Mouse (Mus musculus) c-Kit-positive CD71-positive TER-119-negative erythroid progenitor cells, embryonic 14.5 days (primary cell): Measurements from ENCODE around the gene Hectd1.

Source experiments
- DNase-seq: peaks from one replicate; pipeline ENCODE4 v3.0.0-alpha.2; 2013; ENCODE audit warnings: low read depth

The Hectd1 gene

GRCm38 (mm10) chr12:51829290-51830076, at the start of gene Hectd1:
Gene Hectd1, minus strand, starts transcription at chr12:51829536.
- DNase-seq = peak; percentile 76

GRCm38 (mm10) chr12:51871446-51872144, 42.3 kb upstream of the Hectd1 start:
- no peak for DNase-seq

GRCm38 (mm10) chr12:51869511-51869910, 40.2 kb upstream of the Hectd1 start:
- DNase-seq = no peak

- DNase-seq = no peak
Measured at GRCm38 (mm10) chr12:51867076-51867475, 37.7 kb upstream of the Hectd1 start.

DNA sequence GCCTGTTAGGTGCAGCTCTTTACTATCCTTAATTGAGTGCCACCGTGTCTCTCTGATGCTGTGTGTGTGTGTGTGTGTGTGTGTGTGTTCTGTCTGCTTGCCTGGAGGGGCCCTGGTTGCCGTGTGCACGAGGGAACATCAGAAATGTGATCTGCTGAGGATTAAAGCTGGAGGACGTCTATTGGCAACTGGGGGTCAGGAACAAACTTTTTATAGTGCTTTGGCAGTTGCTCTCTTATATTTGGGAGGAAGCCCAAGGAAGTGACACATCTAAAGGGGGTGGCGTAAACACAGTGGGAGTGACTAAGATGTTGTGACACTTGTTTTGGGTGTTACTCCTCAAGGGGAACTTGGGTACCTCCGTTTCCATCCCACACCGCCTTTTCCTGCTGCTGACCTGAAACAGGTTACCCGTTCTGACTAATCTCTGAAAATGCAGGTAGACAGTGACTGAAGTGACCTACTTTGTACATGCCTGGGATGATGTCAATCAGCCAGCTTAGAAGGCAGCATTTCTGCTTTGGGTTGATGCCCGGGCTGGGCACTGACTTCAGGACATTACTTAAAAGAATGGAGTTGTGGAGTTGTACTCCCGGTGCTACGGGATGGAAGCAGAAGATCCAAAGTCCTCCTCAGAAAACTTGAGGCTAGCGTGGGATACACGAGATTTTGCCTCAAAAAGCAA, 37.0 kb upstream of the Hectd1 start:
- DNase-seq = no peak

GRCm38 (mm10) chr12:51865790-51866179, 36.4 kb upstream of the Hectd1 start:
- DNase-seq = no peak

- DNase-seq = no peak
Measured at GRCm38 (mm10) chr12:51865061-51865789, 35.9 kb upstream of the Hectd1 start.

DNA sequence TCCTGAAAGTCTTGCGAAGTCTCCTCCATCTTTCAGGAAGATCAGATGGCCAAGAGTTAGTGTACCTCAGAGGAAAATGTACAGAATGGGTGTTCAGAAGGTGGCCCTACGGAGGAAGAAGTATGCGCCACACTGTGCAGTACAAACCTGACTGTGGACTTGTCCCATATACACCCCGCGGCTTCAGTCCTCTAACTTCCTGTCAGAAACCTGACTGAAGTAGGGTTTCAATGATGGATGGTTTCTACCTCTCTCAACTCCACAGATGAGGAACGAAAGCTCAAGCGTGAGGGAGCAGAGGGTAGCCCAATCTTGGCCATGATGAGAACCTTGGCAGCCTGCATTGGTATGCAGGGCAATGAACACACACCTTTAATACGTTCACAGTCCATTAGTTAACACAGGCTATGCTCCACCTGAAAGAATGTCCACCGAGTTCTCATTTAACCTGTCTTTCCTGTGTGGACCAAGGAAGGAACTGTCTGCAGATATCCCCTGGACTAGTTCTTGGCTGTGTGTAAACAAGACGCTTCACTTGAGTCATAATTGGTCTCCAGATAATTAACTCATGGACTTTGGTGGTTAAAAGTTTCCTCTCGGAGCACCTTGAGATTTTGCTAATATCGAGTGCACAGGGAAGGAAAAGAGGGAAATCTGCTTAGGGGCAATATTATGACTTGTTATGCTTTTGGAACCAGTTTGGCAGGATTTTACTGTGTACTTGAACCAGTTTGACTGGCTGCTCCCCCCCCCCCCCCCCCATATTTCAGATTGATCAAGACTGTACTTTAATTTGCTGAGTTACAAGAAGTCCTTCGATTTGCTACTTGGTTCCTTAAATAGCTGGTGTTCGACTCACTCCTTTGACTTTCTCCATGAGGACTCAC, 34.0 kb upstream of the Hectd1 start:
- DNase-seq = no peak

GRCm38 (mm10) chr12:51858134-51859028, 29.0 kb upstream of the Hectd1 start:
- DNase-seq = no peak

DNA sequence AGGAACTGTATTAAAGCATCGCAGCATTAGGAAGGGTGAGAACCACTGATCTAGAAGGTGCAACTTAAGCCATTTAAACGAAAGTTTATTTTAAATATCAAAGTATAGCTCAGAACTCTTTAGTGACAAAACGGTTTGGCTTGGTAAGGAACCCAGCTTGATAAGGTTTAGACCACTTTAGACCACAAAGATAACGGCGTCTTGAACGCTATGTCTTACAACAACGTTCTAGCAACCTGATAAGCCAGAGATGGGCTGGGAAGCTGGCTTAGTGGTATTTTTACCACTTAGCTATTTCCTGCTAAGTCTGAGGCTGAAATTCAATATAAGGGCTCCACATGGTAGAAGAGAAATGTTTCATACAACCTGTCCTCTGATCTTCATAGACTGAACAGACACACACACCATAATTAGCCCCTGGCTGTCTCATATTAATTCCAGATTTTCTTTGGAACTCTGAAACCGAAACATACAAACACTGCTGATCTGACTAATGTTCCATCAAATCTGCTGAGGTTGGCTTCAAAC, 27.5 kb upstream of the Hectd1 start:
- DNase-seq = no peak

DNA sequence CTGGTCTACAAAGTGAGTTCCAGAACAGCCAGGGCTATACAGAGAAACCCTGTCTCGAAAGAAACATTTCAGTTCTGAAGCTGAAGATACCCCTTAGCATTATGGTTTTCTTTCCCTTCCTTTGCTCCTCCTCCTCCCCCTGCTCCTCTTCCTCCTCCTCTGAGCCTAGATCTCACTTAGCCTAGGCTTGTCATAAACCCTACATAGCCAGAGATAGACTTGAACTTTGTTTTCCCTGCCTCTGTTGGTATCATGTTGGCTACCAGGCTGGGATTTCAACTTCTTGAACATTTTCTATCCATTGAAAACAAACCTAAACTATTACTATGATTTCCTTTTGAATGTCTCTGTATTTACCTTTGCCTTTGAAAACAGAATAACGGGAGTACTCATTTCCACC, 26.5 kb upstream of the Hectd1 start:
- no peak for DNase-seq

DNA sequence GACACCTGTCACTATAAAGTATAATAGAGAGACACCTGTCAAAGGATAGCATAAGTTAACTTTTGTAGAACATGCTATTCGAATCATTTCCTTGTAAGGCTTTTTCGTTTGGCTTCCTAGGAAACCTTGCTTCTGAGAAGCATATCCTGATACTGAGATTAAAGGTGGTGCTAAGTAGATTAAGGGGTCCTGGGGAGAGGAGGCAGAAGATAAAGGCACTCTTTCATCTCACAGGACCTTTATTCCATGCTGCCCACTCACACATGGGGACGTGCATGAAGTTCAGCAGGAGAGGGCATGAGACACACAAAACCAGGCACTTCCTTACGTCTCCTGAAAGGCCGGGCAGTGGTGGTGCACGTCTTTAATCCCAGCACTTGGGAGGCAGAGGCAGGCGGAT, 26.1 kb upstream of the Hectd1 start:
- DNase-seq = peak; percentile 85

- no peak for DNase-seq
Measured at GRCm38 (mm10) chr12:51851617-51852016, 22.3 kb upstream of the Hectd1 start.

DNA sequence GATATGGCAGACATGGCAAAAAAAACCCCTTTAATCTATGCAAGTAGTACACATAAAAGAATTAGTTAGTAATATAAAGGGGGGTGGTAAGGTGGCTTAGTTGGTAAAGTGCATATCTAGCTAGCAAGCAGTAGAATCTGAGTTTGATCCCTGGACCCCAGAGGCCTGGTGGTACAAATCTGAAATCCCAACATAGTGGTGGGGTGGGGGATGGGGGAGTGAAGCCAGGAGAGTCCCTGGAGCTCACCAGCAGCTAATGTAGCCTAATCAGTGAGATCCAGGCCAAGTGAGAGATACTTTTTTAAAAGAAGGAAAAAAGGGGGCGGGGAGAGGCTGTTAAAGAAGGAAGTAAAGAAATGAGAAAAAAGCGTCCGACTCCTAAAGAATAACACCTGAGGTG, 21.8 kb upstream of the Hectd1 start:
- no peak for DNase-seq

DNA sequence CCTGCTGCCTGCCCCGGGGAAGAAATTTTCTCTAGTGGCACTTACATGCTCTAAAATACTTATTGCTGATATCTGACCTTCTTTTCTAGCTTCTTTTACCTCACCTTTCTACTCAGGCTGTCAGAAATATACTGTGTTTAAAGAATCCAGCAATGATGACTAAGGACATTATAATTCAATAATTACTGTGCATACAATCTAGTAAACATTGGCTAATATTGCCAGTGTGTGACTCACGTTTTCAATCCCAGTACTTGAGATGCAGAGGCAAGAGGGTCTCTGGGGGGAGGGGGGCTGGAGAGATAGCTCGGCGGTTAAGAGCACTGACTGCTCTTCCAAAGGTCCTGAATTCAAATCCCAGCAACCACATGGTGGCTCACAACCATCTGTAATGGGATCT, 21.0 kb upstream of the Hectd1 start:
- no peak for DNase-seq

DNA sequence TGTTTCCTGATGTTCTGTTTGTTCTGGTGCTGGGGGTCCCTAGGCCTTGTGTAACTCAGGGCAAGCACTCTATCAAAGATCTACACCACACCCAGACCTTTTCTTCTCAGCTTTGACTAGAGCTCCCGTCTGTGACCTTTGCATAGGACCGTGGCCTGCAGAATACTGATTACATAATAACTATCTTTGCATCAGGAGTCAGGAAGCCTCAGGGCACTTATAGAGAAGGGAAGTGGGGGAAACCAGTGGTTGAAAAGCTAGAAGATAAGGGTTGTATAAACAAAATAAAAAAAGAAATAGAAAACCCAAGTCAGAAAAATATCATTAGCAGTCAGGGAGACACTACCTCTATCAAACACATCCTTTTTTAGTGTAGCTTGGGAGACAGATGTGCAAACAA, 20.6 kb upstream of the Hectd1 start:
- no peak for DNase-seq

DNA sequence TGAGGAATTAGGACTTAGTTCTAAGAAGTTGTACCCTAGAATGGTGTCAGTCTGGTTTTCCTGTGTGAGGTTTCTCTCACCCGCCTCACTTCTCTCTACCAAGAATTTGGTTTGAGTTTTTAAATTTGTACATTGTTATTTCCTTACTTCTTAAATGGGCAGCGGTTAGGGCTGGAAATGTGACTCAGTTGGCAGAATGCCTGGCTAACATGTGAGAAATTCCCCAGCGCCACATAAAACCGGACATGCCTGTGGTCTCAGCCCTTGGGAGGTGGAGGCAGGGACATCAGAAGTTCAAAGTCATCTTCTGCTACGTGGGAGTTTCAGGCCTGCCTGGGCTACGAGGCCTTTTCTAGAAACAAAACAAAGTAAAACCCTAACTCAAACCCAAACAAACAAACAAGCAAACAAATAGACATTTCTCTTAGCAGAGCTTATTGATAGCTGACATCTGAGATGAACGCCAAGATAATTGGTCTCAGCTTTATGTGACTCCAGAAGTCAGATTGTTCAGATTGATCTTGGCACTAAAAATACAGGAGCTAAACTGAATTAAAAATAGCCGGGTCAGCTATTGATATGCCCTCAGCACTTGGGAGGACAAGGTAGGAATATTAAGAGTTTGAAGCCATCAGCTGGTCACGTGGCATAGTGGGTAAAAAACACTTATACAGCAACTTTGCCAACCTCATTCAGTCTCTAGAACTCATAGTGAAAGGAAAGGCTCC, 18.8 kb upstream of the Hectd1 start:
- no peak for DNase-seq

- DNase-seq = no peak
Measured at GRCm38 (mm10) chr12:51845261-51845660, 15.9 kb upstream of the Hectd1 start.

DNA sequence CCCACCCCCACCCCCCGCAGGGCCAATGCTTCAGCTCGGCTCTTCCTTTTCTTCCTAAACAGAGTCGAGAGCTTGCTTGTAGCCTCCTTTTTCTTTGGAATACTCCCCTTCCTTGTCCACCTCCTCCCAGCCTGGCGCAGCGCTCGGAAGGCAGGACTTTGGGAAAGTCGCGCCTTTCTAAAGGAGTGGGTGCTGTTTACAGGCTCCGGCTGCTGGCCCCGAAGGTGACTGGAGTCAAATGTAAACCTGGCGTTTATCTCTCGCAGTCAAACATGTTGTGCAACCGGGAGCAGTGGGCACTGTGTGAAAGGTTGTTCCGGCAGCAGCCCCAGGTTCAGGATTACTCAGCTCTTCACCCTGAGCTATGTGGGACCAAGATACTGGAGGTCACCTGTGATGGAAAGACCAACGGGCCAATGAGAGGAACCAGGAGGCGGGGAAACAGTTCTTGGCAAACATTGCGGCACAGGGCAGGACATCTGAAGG, 15.5 kb upstream of the Hectd1 start:
- DNase-seq = peak; percentile 97
